Mouse (Mus musculus) hindbrain, embryonic 15.5 days (tissue): ENCODE measurements around the gene Isg20l2. TPM values are rescaled to one million over a fixed set of nuclear protein-coding genes. Genes with fewer than 3 reads are reported as not detected.

Source experiments
- ATAC-seq: fragments of 200-750 bp; cut with Nextera tagmentation; 2 replicates; pipeline ENCODE4 v1.8.0; 2017; ENCODE audit warnings: low read depth, moderate number of reproducible peaks, moderate TSS enrichment; ENCODE audit not compliant: low FRiP score
- H3K27ac ChIP-seq: fragments of 300-500 bp; sonication (generic); replicated peaks from 2 replicates; pipeline ENCODE4 v1.5.1; 2015; ENCODE audit warnings: mild to moderate bottlenecking, inconsistent platforms
- H3K27me3 ChIP-seq: fragments of 300-500 bp; sonication (generic); 2 replicates; pipeline ENCODE4 v1.6.1; 2015; ENCODE audit warnings: control low read depth, inconsistent platforms
- H3K36me3 ChIP-seq: fragments of 300-500 bp; sonication (generic); 2 replicates; pipeline ENCODE4 v1.6.1; 2015; ENCODE audit warnings: control low read depth, inconsistent platforms
- H3K4me1 ChIP-seq: fragments of 300-500 bp; sonication (generic); replicated peaks from 2 replicates; pipeline ENCODE4 v1.6.1; 2015; ENCODE audit warnings: control low read depth, inconsistent platforms
- H3K4me2 ChIP-seq: fragments of 300-500 bp; sonication (generic); 2 replicates; pipeline ENCODE4 v1.6.1; 2015; ENCODE audit warnings: moderate library complexity, mild to moderate bottlenecking, inconsistent platforms
- H3K4me3 ChIP-seq: fragments of 300-500 bp; sonication (generic); 2 replicates; pipeline ENCODE4 v1.5.1; 2015; ENCODE audit warnings: mild to moderate bottlenecking, inconsistent platforms
- H3K9ac ChIP-seq: fragments of 300-500 bp; sonication (generic); 2 replicates; pipeline ENCODE4 v1.6.1; 2015; ENCODE audit warnings: inconsistent platforms
- H3K9me3 ChIP-seq: fragments of 300-500 bp; sonication (generic); 2 replicates; pipeline ENCODE4 v1.6.1; 2016; ENCODE audit warnings: control low read depth, inconsistent platforms
- whole genome bisulfite sequencing: fragments of 180-500 bp; shearing (Covaris S2); methylation state at CpG from one replicate; pipeline ENCODE4 v1.1.7; 2015; 5-methylcytosine and 5-hydroxymethylcytosine counted together
- polyA plus RNA-seq: library from polyadenylated mRNA; unstranded; fragments of >200 nt; fragmentation: Nextera tagmentation; extraction: Ambion mirVana; gene quantifications from 2 replicates; pipeline ENCODE4 v1.2.1, GENCODE M21; 2015

Isg20l2 gene
- polyA plus RNA-seq, 1 experiment from 2014 or later, result 30.7 TPM

DNA sequence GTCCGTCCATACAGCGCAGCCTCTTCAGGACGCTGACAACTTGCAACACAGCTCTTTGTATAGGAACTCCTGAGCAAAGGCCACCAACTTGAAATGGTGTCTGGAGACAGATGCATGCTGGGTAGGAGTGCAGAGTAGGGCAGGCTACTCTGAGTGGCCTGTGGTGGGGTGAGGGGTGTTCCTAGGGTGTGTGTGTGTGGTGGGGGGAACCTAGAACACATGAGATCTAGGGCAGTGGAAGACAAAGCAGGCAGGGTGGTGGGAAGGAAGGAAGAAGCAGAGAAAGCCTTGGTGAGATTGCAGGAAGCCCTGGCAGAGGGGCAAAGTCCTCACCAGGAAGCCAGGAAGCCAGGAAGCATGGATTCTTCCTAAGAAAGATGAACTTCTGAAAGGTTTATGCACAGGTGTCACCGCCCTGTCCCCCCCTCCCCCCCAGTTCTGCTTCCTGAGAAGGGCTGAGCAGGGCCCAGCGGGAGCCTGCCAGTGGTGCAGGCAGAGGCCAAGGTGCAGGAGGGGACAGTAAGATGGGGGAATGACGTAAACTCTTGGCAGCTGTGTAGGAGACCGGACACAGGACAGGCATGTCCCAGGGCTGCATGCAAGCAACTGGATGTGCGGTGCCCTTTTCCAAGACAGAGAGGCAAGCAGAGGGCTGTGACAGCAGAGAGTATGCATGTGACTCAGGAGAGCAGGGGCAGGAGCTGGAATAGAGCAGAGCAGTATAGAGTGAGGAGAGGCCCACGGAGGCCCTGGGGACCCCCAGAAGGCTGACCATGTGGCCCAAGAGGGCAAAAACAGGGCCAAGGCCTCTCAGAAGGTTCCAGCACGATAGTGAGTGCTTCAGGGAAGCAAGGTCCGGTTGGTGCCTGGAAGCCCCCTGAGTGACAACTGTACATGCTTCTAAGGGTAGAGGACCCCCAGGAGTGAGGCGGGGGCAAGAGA lies 52.1 kb downstream of the Isg20l2 start:
- Histone ChIP-seq H3K4me3 (no peak overlapping the region), H3K4me2 (peak overlapping the region; percentile 8), H3K9me3 (no peaks in the 10 kb centered on the region), H3K27me3 (no peaks in the 10 kb centered on the region), H3K27ac (peak overlapping the region; percentile 71), H3K36me3 (no peaks in the 10 kb centered on the region), H3K9ac (peak overlapping the region; percentile 6; the same call in 1 of the 2 replicates), H3K4me1 (peaks cover 64% of the 10 kb centered on the region)
- ATAC-seq, result 0 out of 2 replicates have a peak, but pooled peaks have one; percentile 5
- 32% methylated on average over 12 of the region's 12 CpGs for WGBS

DNA sequence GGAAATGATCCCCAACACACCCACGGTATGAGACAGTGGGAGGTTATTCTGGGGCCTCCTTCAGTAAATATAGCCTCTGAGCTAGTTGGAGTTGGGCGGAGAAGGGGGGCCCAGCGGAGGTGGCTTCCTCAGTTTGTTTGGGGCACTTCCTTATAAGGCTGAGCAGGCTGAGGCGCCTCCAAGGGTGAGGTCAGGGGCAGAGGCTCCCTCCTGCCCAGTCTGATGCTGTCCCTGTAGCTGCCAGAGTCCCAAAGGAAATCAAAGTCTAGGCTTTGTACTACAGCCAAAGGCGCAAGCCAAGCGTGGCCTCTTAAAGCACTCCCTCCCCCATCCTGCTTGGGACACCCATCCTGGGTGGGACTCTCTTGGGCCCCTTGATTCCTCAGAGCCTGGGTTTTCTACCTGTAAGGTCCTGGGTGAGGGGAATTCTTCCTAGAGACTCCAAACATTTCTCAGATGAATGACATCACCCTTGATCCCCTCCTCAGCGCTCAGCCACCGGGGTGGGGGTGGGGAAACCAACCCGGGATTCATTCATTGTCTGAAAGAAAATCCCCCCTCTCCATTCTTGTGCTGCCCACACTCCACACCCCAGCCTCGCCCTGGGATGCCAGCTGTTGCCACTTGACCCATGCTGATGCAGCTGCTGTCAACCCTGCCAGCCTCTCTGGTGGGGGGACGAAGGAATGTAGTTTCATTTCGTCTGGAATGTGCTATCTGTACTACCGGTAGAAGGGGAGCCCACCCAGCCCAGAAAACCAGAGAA lies 52.9 kb downstream of the Isg20l2 start:
- 0 out of 2 replicates have a peak overlapping the region, but pooled peaks have one; percentile 6 for H3K9ac ChIP-seq
- no peaks in the 10 kb centered on the region for H3K9me3 ChIP-seq
- WGBS, result 9% methylated on average over 13 of the region's 13 CpGs
- no peaks in the 10 kb centered on the region for H3K27me3 ChIP-seq
- peaks cover 72% of the 10 kb centered on the region for H3K4me1 ChIP-seq
- ATAC-seq, result 0 out of 2 replicates have a peak, but pooled peaks have one; percentile 2
- no peaks in the 10 kb centered on the region for H3K36me3 ChIP-seq
- H3K4me2 ChIP-seq, result peak overlapping the region; percentile 26
- H3K27ac ChIP-seq, result peak overlapping the region; percentile 71
- no peak overlapping the region for H3K4me3 ChIP-seq

DNA sequence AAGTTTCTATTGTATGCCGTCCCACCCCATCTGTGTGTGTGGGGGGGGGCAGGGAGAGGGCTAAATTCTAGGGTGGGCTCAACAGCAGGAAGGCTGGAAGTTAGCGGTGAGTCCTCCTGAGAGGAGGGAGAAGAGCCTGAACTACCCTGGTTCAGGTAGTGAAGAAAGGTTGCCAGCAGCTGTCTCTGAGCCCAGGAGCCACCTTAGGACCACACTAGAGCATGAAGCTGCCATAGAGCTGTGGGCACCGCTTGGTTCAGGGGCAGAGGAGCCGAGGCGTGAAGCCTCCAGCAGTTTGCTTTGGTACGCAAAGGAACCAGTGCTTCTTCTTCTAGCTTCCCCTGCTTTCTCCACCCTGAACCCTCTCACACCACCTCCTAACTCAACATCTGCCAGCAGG lies 53.5 kb downstream of the Isg20l2 start:
- Histone ChIP-seq H3K4me1 (peaks cover 77% of the 10 kb centered on the region), H3K9ac (no peak overlapping the region), H3K9me3 (no peaks in the 10 kb centered on the region), H3K27ac (peak overlapping the region; percentile 71; the same call in 1 of the 2 replicates), H3K4me3 (no peak overlapping the region), H3K4me2 (peak overlapping the region; percentile 26; the same call in 1 of the 2 replicates), H3K36me3 (no peaks in the 10 kb centered on the region), H3K27me3 (0 out of 2 replicates have a peak, but pooled peaks cover 2% of the 10 kb centered on the region)
- ATAC-seq, result no peak
- 54% methylated on average over 6 of the region's 6 CpGs for WGBS

DNA sequence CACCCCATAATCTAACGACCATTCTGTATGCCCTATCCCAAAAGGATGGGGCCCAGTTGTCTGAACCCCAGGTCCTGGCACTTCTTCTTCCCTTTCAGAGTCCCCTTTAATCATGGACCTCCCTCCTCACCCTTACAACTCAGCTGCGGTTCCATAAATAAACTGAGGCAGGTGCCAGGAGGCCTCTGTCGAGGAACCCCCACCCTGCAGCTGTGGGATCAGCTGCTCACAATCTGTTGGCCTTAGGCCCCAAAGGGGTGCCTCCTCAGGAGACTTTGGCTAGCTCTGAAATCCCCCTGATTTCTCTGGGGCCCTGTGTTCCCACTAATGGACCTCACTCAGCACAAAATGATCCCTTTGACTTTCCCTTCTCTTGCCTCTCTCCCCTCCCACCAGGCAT lies 54.0 kb downstream of the Isg20l2 start:
- Histone ChIP-seq H3K36me3 (no peaks in the 10 kb centered on the region), H3K4me1 (peaks cover 77% of the 10 kb centered on the region), H3K9me3 (no peaks in the 10 kb centered on the region), H3K4me3 (no peak overlapping the region), H3K27ac (no peak overlapping the region), H3K27me3 (0 out of 2 replicates have a peak, but pooled peaks cover 5% of the 10 kb centered on the region), H3K9ac (no peak overlapping the region), H3K4me2 (no peak overlapping the region)
- 21% methylated on average over 3 of the region's 3 CpGs for WGBS
- ATAC-seq, result no peak

DNA sequence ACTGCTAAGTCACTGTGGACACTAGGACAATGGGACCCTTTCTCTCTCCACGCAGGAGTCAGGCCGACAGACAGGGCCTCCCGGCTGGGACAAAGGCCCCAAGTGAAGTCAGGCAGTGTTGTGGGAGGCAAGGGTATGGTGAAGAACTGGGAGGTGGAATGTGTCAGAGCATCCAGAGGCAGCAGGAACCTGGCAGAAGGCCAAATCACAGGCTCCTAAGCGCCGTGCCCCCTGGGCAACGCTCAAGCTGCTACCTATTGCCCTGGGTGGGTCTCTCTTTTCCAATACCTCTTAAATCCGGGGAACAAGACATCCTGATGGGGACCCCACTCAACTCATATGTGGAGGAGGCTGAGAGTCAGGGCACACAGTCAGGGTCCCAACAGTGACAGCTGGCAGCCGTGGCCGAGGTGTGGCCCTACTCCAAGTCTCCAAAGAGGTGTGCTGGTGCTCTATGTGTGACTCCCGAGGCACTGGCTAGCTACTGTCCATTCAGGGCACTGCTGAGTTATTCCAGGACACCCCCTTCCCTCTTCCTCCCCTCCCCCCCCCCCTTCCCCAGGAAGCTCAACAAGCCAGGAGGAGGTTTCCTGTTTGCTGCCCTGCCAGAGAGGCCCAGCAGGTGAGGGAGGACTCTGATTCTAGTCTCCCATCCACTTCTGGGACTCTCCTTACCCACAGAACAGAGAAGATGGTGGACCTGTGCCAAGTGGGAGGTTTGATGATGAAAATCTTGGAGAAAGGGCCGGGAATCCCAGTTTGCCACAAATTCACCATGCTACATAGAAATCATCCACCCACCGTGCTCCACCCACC lies 55.6 kb downstream of the Isg20l2 start:
- Histone ChIP-seq H3K27ac (peak overlapping the region; percentile 70), H3K9ac (no peak overlapping the region), H3K4me2 (no peak overlapping the region), H3K36me3 (no peaks in the 10 kb centered on the region), H3K4me3 (no peak overlapping the region), H3K9me3 (no peaks in the 10 kb centered on the region), H3K4me1 (peaks cover 70% of the 10 kb centered on the region), H3K27me3 (0 out of 2 replicates have a peak, but pooled peaks cover 5% of the 10 kb centered on the region)
- WGBS, result 22% methylated on average over 12 of the region's 12 CpGs
- no peak for ATAC-seq

DNA sequence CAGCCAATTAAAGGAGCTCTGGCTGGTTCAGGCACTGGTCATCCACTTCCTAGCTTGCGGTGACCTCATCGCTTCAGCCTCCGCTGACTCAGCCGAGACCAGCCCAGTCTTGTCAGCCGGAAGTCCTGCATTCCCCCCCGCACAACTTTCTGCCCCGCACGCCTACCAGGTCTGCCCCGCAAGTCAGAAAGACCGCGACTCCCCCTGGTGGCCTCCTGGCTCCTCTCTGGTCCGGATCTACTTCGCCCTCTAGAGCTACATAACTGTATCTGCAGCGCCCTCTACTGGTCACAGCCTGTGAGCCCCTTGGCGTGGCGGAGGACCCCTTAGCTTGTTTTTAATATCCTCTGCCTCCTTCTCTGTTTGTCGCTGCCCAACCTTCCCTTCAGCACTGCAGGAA lies 56.8 kb downstream of the Isg20l2 start:
- Histone ChIP-seq H3K9me3 (no peaks in the 10 kb centered on the region), H3K4me2 (peak overlapping the region; percentile 73), H3K27me3 (0 out of 2 replicates have a peak, but pooled peaks cover 5% of the 10 kb centered on the region), H3K9ac (0 out of 2 replicates have a peak overlapping the region, but pooled peaks have one; percentile 28), H3K36me3 (no peaks in the 10 kb centered on the region), H3K27ac (peak overlapping the region; percentile 68), H3K4me1 (peaks cover 61% of the 10 kb centered on the region), H3K4me3 (peak overlapping the region; percentile 38)
- 1% methylated on average over 17 of the region's 17 CpGs for WGBS
- ATAC-seq, result peak; percentile 74

DNA sequence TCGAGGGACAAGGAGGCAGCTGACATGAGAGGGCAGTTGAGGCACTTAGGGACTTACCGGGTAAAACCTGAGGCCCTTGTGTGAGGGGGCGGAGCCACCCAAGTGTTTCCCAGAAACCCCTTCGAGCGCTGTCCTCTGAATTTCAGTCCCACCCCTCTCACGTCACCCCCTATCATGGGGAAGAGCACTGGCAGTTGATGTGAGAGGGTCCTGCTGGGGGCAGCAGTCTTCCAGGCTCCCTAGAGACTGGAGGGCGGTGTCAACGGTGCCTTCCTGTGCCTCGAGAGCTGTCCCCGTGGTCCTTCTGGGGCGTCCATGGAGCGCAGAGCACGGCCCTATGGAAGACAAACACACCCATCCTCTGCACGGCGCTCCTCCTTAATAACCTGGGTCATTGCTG lies 57.5 kb downstream of the Isg20l2 start:
- H3K4me2 ChIP-seq, result peak overlapping the region; percentile 73

DNA sequence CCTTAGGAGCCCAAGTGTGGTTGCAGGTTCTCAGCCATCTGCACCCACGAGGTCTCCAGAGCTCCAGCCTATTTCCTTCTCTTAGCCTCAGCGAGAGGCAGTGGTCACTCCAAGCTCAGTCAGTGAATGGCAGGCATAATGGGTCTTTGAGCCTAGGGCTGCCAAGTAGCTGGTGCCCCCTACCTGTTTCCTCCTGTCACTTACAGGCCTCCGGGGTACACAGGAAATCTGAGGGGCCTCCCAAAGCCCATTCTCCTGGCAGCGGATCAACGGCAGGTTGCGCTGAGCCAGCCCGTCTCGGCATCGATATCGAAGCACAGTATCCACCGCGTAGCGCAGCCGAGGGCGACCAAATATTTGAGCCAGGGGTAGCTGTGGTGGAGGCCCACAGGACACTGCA lies 58.0 kb downstream of the Isg20l2 start:
- H3K4me3 ChIP-seq, result peak overlapping the region; percentile 38
- 11% methylated on average over 15 of the region's 15 CpGs for WGBS
- H3K9ac ChIP-seq, result peak overlapping the region; percentile 28; the same call in 1 of the 2 replicates
- peak overlapping the region; percentile 73 for H3K4me2 ChIP-seq
- H3K4me1 ChIP-seq, result peaks cover 49% of the 10 kb centered on the region
- H3K27ac ChIP-seq, result peak overlapping the region; percentile 68
- ATAC-seq, result peak; percentile 5; the same call in 1 of the 2 replicates
- H3K9me3 ChIP-seq, result no peaks in the 10 kb centered on the region
- no peaks in the 10 kb centered on the region for H3K36me3 ChIP-seq
- peaks cover 8% of the 10 kb centered on the region for H3K27me3 ChIP-seq

More for the DNA sequence above, 57.5 kb downstream of the Isg20l2 start:
- H3K9ac ChIP-seq, result peak overlapping the region; percentile 28; the same call in 1 of the 2 replicates
- WGBS, result under 1% methylated on average over 15 of the region's 15 CpGs
- peak overlapping the region; percentile 68 for H3K27ac ChIP-seq
- peak overlapping the region; percentile 38 for H3K4me3 ChIP-seq
- no peaks in the 10 kb centered on the region for H3K9me3 ChIP-seq
- peak; percentile 72 for ATAC-seq
- 0 out of 2 replicates have a peak, but pooled peaks cover 5% of the 10 kb centered on the region for H3K27me3 ChIP-seq
- no peaks in the 10 kb centered on the region for H3K36me3 ChIP-seq
- peaks cover 54% of the 10 kb centered on the region for H3K4me1 ChIP-seq

DNA sequence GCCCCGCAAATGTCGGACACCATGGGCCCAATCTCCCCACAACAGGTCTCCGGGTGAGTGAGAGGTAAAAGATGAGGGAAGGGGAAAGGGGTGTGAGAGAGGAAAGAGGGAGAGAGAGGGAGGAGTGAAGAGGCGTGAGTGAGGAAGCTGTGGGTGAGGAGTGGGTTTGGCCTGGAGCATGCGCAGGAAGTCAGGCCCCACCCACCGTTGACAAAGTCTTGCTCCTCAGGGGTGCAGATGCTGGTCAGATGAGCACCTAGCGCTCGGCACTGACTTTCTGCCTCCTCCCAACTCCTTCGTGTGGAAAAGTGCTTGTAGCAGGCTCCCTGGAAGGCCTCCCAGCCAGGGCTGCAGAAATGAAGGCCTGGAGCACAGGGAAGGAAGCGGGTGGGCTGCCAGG lies 59.8 kb downstream of the Isg20l2 start:
- no peak overlapping the region for H3K9ac ChIP-seq
- H3K4me3 ChIP-seq, result no peak overlapping the region
- H3K4me2 ChIP-seq, result no peak overlapping the region
- no peaks in the 10 kb centered on the region for H3K36me3 ChIP-seq
- no peaks in the 10 kb centered on the region for H3K9me3 ChIP-seq
- no peak for ATAC-seq
- H3K4me1 ChIP-seq, result peaks cover 36% of the 10 kb centered on the region
- 42% methylated on average over 10 of the region's 10 CpGs for WGBS
- no peak overlapping the region for H3K27ac ChIP-seq
- peaks cover 25% of the 10 kb centered on the region for H3K27me3 ChIP-seq
